Mouse (Mus musculus): ENCODE results near the gene Slc35c1. TPM values are rescaled to one million over a fixed set of nuclear protein-coding genes. Genes with fewer than 3 reads are reported as not detected.

Slc35c1 gene
- 14.3 and 17.0 TPM in 2 replicates for polyA plus RNA-seq (2012; rRNA removed)

GRCm38 (mm10) chr2:92459921-92460707, at the start of gene Slc35c1:
Slc35c1 (minus strand) TSS chr2:92460538.

GRCm38 (mm10) chr2:92433578-92434374, 26.6 kb downstream of the Slc35c1 start, which contains the start of gene Cry2:
Cry2 (minus strand) TSS chr2:92434043.

Other genes with a start within 250 kb of the Slc35c1 start
- gene Pex16, start 85.9 kb downstream of the Slc35c1 start, polyA plus RNA-seq (2012; rRNA removed) = 43.9 and 45.1 TPM in 2 replicates
- gene Large2, start 85.7 kb downstream of the Slc35c1 start, polyA plus RNA-seq (2012; rRNA removed) = 1.2 and 1.4 TPM in 2 replicates
- 2.4 and 2.7 TPM in 2 replicates for gene 1700029I15Rik, start 78.0 kb downstream of the Slc35c1 start, polyA plus RNA-seq (2012; rRNA removed)
- gene Mapk8ip1, start 59.3 kb downstream of the Slc35c1 start, polyA plus RNA-seq (2012; rRNA removed) = 210 and 221 TPM in 2 replicates
- gene Cry2, start 26.5 kb downstream of the Slc35c1 start, polyA plus RNA-seq (2012; rRNA removed) = 31.0 and 32.4 TPM in 2 replicates
- gene Chst1, start 139.2 kb upstream of the Slc35c1 start, polyA plus RNA-seq (2012; rRNA removed) = 55.9 and 60.5 TPM in 2 replicates